Mouse (Mus musculus): ENCODE data around the gene Taf12.

DNA sequence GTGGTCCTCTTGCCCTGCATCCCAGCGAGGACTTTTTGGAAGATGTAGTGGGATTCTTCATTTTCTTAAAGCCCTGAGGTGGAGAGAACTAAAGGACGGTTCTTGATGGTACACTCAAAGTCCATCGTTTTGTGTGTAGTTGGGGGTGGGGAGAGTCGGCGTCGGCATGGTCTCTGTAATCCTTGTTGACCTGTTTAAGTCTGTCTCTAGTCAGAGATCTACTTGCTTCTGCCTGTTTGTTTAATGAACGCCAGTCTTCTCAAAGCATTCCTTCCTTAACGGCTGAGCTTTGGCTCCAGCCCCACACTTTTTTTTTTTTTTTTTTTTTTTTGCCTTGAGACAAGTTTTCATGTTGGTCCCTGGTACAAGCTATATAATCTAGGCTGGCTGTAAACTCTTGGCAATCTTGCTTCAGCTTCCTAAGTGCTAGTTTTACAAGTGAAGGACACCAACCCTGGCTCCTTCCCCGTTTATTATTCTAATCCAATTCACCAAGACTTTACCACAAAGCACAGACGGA lies 55.7 kb downstream of the Taf12 start:
- TF ChIP-seq CTCF (IDR thresholded peaks at IDR 0.05; ENCODE audit: borderline replicate concordance, insufficient read depth, low read depth, low read length) = no peak
- no peak for TF ChIP-seq POLR2A (IDR thresholded peaks at IDR 0.05; ENCODE audit: borderline replicate concordance, insufficient read depth, low read length)
